Mouse (Mus musculus) liver, embryonic 14.5 days (tissue): Measurements from ENCODE around the gene Dusp22. TPM values are rescaled to one million over a fixed set of nuclear protein-coding genes. Genes with fewer than 3 reads are reported as not detected.

Source experiments
- ATAC-seq: fragments of 200-750 bp; cut with Nextera tagmentation; 2 replicates; pipeline ENCODE4 v1.8.0; 2017; ENCODE audit warnings: moderate number of reproducible peaks, mild to moderate bottlenecking, moderate library complexity; ENCODE audit not compliant: insufficient read depth
- DNase-seq, 3 experiments: peaks; one replicate each; pipeline ENCODE4 v3.0.0-alpha.2; 2012 to 2013; ENCODE audit warnings: low read depth in 3 of 3, low spot score in 3 of 3
- H3K27ac ChIP-seq: fragments of 300-500 bp; sonication (generic); 2 replicates; pipeline ENCODE4 v1.5.1; 2014; ENCODE audit warnings: moderate library complexity, mild to moderate bottlenecking, control low read depth, inconsistent platforms
- H3K27me3 ChIP-seq: fragments of 300-500 bp; sonication (generic); 2 replicates; pipeline ENCODE4 v1.6.1; 2014; ENCODE audit warnings: mild to moderate bottlenecking, low read length, moderate library complexity; ENCODE audit not compliant: control insufficient read depth, insufficient read depth
- H3K36me3 ChIP-seq: fragments of 300-500 bp; sonication (generic); replicated peaks from 2 replicates; pipeline ENCODE4 v1.6.1; 2014; ENCODE audit warnings: low read depth; ENCODE audit not compliant: control insufficient read depth, insufficient read depth
- H3K4me1 ChIP-seq, 2 experiments: fragments of 200-500 bp in 1 of 2; fragments of 300-500 bp in 1 of 2; sonication (generic) in 1 of 2; replicated peaks; 2 replicates each; pipeline ENCODE4 v1.6.1; 2012 to 2014; ENCODE audit warnings: antibody characterized with exemption in 1 of 2, inconsistent platforms in 1 of 2, low read length in 1 of 2; ENCODE audit not compliant: control insufficient read depth in 2 of 2, insufficient read depth in 2 of 2
- H3K4me2 ChIP-seq: fragments of 300-500 bp; sonication (generic); 2 replicates; pipeline ENCODE4 v1.6.1; 2014; ENCODE audit warnings: low read depth, mild to moderate bottlenecking, control low read depth, moderate library complexity
- H3K4me3 ChIP-seq, 2 experiments: fragments of 200-500 bp in 1 of 2; fragments of 300-500 bp in 1 of 2; sonication (generic) in 1 of 2; 2 replicates each; pipeline ENCODE4 v1.5.1; 2012 to 2014; ENCODE audit warnings: low read depth in 2 of 2, low read length in 2 of 2, mild to moderate bottlenecking in 2 of 2, control low read depth in 1 of 2, inconsistent platforms in 1 of 2, moderate library complexity in 1 of 2; ENCODE audit not compliant: insufficient read depth in 1 of 2
- H3K9ac ChIP-seq: fragments of 300-500 bp; sonication (generic); replicated peaks from 2 replicates; pipeline ENCODE4 v1.6.1; 2014; ENCODE audit warnings: mild to moderate bottlenecking, control low read depth, moderate library complexity
- H3K9me3 ChIP-seq: fragments of 300-500 bp; sonication (generic); 2 replicates; pipeline ENCODE4 v1.6.1; 2016; ENCODE audit warnings: low read length, mixed read lengths; ENCODE audit not compliant: control insufficient read depth
- CTCF ChIP-seq: IDR thresholded peaks from 2 replicates; pipeline ENCODE4 v1.5.1; 2016; ENCODE audit warnings: antibody characterized with exemption, low read depth, control low read depth
- EP300 ChIP-seq: IDR thresholded peaks from 2 replicates; pipeline ENCODE4 v1.6.1; 2016; ENCODE audit warnings: antibody characterized with exemption, low read depth
- WGBS: fragments of 180-500 bp; shearing (Covaris S2); extraction: QIAGEN DNeasy Blood & Tissue Kit; methylation state at CpG from one replicate; pipeline ENCODE4 v1.1.7; 2014; ENCODE audit not compliant: insufficient replicate concordance; 5-methylcytosine and 5-hydroxymethylcytosine counted together
- polyA plus RNA-seq, 2 experiments: library from polyadenylated mRNA; depleted of rRNA in 1 of 2; stranded (reverse) in 1 of 2; unstranded in 1 of 2; fragments of >200 nt; fragmentation: Nextera tagmentation in 1 of 2; extraction: Ambion mirVana in 1 of 2; gene quantifications; 2 replicates each; pipeline versions ENCODE4 v1.2.1 to v1.2.3; 2012 to 2014

The Dusp22 gene
- polyA plus RNA-seq, 2 experiments = 3.8 to 6.1 TPM

DNA sequence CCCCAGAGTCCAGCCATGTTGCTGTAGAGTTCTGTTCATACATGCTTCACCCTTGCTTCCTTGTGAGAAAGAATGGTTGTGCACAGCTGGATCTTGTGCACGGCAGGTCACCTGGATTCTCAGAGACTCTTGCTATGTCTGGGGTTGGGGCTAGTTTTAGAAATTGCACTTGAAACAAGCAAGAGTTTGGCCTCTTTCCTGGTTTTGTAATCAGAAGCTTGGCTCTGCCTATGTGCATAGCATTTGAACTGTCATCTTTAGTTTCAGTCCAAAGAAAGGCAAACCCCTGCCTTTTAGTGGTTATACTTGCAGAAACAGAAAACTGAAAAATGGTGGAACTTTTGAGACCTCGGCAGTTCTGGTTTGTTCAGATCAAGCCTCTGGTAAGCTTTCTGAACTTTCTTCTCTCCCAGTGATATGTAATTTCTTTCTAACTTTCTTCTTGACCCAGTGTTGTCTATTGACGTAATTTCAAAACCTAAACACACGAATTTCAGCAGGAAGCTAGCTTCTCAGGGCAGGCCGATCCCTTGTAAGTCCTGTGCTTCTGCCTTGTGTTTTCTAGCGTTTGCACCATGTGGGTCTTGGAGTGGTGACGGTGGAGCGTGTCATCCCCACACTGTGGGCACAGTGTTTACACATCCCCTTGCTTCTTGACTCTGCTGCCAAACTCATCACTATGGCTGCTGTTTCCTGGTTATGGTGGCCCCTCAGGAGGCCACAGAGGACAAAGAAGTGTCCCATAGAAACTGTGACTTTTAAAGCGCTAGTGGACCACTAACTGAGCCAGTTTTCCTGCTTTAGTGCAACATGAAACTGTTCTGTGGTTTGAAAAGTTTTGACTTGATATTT, 31.9 kb downstream of the Dusp22 start:
- Histone ChIP-seq H3K9ac (no peak overlapping the region), H3K27me3 (no peaks in the 10 kb centered on the region), H3K9me3 (no peaks in the 10 kb centered on the region), H3K4me1 (no peaks in the 10 kb centered on the region), H3K4me3 (no peak overlapping the region), H3K36me3 (no peaks in the 10 kb centered on the region), H3K27ac (no peak overlapping the region), H3K4me2 (no peak overlapping the region)
- DNase-seq = no peak
- WGBS = 54% methylated on average over 9 of the region's 9 CpGs
- TF ChIP-seq EP300 (no peak), CTCF (no peak)
- ATAC-seq = no peak

GRCm38 (mm10) chr13:30692644-30693385, 33.0 kb downstream of the Dusp22 start:
- Histone ChIP-seq H3K9me3 (no peaks in the 10 kb centered on the region), H3K27ac (no peak overlapping the region), H3K4me2 (no peak overlapping the region), H3K4me3 (no peak overlapping the region), H3K9ac (no peak overlapping the region), H3K36me3 (no peaks in the 10 kb centered on the region), H3K4me1 (no peaks in the 10 kb centered on the region), H3K27me3 (no peaks in the 10 kb centered on the region)
- 65% methylated on average over 7 of the region's 7 CpGs for WGBS
- DNase-seq (no peak), ATAC-seq (no peak)
- TF ChIP-seq CTCF = no peak
- no peak for TF ChIP-seq EP300

DNA sequence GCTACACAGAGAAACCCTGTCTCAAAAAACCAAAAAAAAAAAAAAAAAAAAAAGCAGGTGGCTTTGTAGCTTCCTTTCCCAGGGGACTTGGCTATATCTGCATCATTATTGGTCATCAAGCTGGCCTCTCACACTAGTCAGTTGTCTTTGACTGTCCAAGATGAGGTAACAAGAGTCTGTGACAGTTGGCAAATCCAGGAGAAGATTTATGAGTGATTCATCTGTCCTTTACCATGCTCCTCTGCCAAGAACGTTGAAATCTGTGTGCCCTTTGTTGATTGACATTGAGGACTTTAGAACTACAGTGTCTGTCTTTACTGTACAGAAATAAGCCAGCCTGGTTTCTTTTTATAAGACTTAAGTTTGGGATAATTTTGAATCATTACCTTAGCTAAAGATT, 35.4 kb downstream of the Dusp22 start:
- Histone ChIP-seq H3K9me3 (no peaks in the 10 kb centered on the region), H3K4me3 (no peak overlapping the region), H3K27ac (no peak overlapping the region), H3K9ac (no peak overlapping the region), H3K4me2 (no peak overlapping the region), H3K27me3 (no peaks in the 10 kb centered on the region), H3K36me3 (no peaks in the 10 kb centered on the region), H3K4me1 (no peaks in the 10 kb centered on the region)
- DNase-seq (no peak), ATAC-seq (no peak)
- 24% methylated on average over 1 of the region's 1 CpGs for WGBS
- TF ChIP-seq EP300 = no peak
- TF ChIP-seq CTCF = no peak

- ATAC-seq = no peak
- Histone ChIP-seq H3K9ac (no peak overlapping the region), H3K4me2 (no peak overlapping the region), H3K36me3 (no peaks in the 10 kb centered on the region), H3K27ac (no peak overlapping the region), H3K27me3 (no peaks in the 10 kb centered on the region), H3K4me1 (no peaks in the 10 kb centered on the region), H3K4me3 (no peak overlapping the region), H3K9me3 (no peaks in the 10 kb centered on the region)
- DNase-seq = no peak
- 42% methylated on average over 2 of the region's 2 CpGs for WGBS
- TF ChIP-seq EP300 (no peak), CTCF (no peak)
These were observed 36.1 kb downstream of the Dusp22 start for GRCm38 (mm10) chr13:30695890-30696289.

GRCm38 (mm10) chr13:30697880-30698279, 38.1 kb downstream of the Dusp22 start:
- WGBS = 46% methylated on average over 5 of the region's 5 CpGs
- TF ChIP-seq CTCF = no peak
- Histone ChIP-seq H3K9ac (no peak overlapping the region), H3K4me2 (no peak overlapping the region), H3K27ac (no peak overlapping the region), H3K4me1 (no peaks in the 10 kb centered on the region), H3K36me3 (no peaks in the 10 kb centered on the region), H3K9me3 (no peaks in the 10 kb centered on the region), H3K27me3 (no peaks in the 10 kb centered on the region), H3K4me3 (no peak overlapping the region)
- DNase-seq (no peak), ATAC-seq (no peak)
